In genomic region chr7:117428690-117429224, GRCm38 (mm10) we compare ENCODE assay signal across 9 mouse cellular contexts. TPM values are rescaled to one million over a fixed set of nuclear protein-coding genes. Genes with fewer than 3 reads are reported as not detected.
DNase-seq lines count a peak whose midpoint lies in the region; ATAC-seq and TF ChIP-seq lines count a peak whose summit lies in the region.
"Had no signal": no experiment of that assay in that cellular context is flagged by ENCODE, and none has a peak within 500 bp of the region (broad histone marks: within the 10 kb centered on the region; RNA-seq: fewer than 3 reads in every experiment).

No protein-coding gene starts in this region.

- peak; percentile 35 for DNase-seq in 416B (ENCODE audit: low read depth)
- DNase-seq in CD4-positive, CD25-positive, alpha-beta regulatory T cell, adult 2 months (ENCODE audit: low read depth, low spot score), result peak; percentile 94
- DNase-seq in forelimb bud, embryonic 11.5 days (ENCODE audit: low read depth, low spot score), result peak; percentile 33
- peak; percentile 36 for DNase-seq in liver, postnatal 0 days
- no peak for DNase-seq in gastrocnemius, adult 18-20 months (ENCODE audit: low spot score)

- TF ChIP-seq EP300 in liver, postnatal 0 days (IDR thresholded peaks at IDR 0.05; ENCODE audit: low read depth), result no peak

- no peak for TF ChIP-seq CTCF in liver, postnatal 0 days (IDR thresholded peaks at IDR 0.05; ENCODE audit: low read depth)

- peaks cover 6% of the 10 kb centered on the region; the same call in 1 of the 2 replicates for H3K4me1 ChIP-seq in liver, postnatal 0 days (ENCODE audit: insufficient read depth)

- H3K9ac ChIP-seq in liver, postnatal 0 days (replicated peaks), result no peak overlapping the region
- H3K9ac ChIP-seq: embryonic facial prominence, embryonic 12.5 days had no signal

- H3K27me3 ChIP-seq in liver, postnatal 0 days (ENCODE audit: insufficient read depth, low read length), result no peaks in the 10 kb centered on the region
- H3K27me3 ChIP-seq: embryonic facial prominence, embryonic 12.5 days had no signal

- no peaks in the 10 kb centered on the region for H3K9me3 ChIP-seq in liver, postnatal 0 days (ENCODE audit: low read length)
- H3K9me3 ChIP-seq: embryonic facial prominence, embryonic 12.5 days had no signal

- no peak overlapping the region for H3K4me3 ChIP-seq in liver, postnatal 0 days (ENCODE audit: low read depth, low read length)
- H3K4me3 ChIP-seq: embryonic facial prominence, embryonic 12.5 days; myocyte had no signal

- 0 out of 2 replicates have a peak overlapping the region, but pooled peaks have one; percentile 23 for H3K27ac ChIP-seq in liver, postnatal 0 days (ENCODE audit: low read depth)
- H3K27ac ChIP-seq: embryonic facial prominence, embryonic 12.5 days had no signal

- peak; percentile 78 for ATAC-seq in liver, postnatal 0 days
- peak; percentile 91 for ATAC-seq in neutrophil, adult 5-6 weeks (ENCODE audit: extremely low read depth, insufficient number of reproducible peaks, low FRiP score, poor library complexity, severe bottlenecking)
- no peak for ATAC-seq in erythroid progenitor cell, adult 5-6 weeks (replicated peaks; ENCODE audit: low FRiP score, poor library complexity, severe bottlenecking)

- 29% methylated on average over 8 of the region's 8 CpGs for WGBS in liver, postnatal 0 days (ENCODE audit: insufficient replicate concordance)

- H3K36me3 ChIP-seq in liver, postnatal 0 days (replicated peaks; ENCODE audit: insufficient read depth, low read length), result no peaks in the 10 kb centered on the region
- H3K36me3 ChIP-seq: embryonic facial prominence, embryonic 12.5 days had no signal

- no peak overlapping the region; the same call in 1 of the 2 replicates for H3K4me2 ChIP-seq in liver, postnatal 0 days (ENCODE audit: low read depth, low read length)
- H3K4me2 ChIP-seq: embryonic facial prominence, embryonic 12.5 days had no signal

RNA-seq across cellular contexts. Expression of gene Xylt1, which starts 48.0 kb away (rescaled TPM):
- polyA plus RNA-seq in liver, postnatal 0 days (2015; fragmentation: Nextera tagmentation; extraction: Ambion mirVana), result 0.20 and 0.31 TPM in 2 replicates
- total RNA-seq in neutrophil, adult 5-6 weeks (2017), result 118 and 138 TPM in 2 replicates
- 1 to 10 TPM; 8.2 to 9.3 TPM for total RNA-seq in gastrocnemius, adult 18-20 months (2021)
- 4.0 and 5.4 TPM in 2 replicates for total RNA-seq in erythroid progenitor cell, adult 5-6 weeks (2015; ENCODE audit: low replicate concordance)
- 1.7 and 2.4 TPM in 2 replicates for total RNA-seq in erythroid progenitor cell, adult 5-6 weeks (2017; ENCODE audit: low replicate concordance)
- polyA plus RNA-seq: myocyte had no signal

Comparison
In these comparisons a context has a peak if more than half of its experiments do, and no peak if none do; other contexts are left out.
1. RNA of gene Xylt1, which starts 48.0 kb away (total RNA-seq): 118 to 138 TPM in neutrophil, adult 5-6 weeks; 8.2 to 9.3 TPM in gastrocnemius, adult 18-20 months and 1.7 to 5.4 TPM in erythroid progenitor cell, adult 5-6 weeks; every median in the first group is over 10 times any median in the second.